Mouse (Mus musculus): ENCODE data around the gene Miga2. TPM values are rescaled to one million over a fixed set of nuclear protein-coding genes. Genes with fewer than 3 reads are reported as not detected.

Miga2 gene
- polyA plus RNA-seq (2016; fragmentation: Nextera tagmentation; extraction: Ambion mirVana): 12.7 and 13.6 TPM in 2 replicates

- WGBS (ENCODE audit: insufficient replicate concordance): under 1% methylated on average over 54 of the region's 54 CpGs
- peak within 1 kb of the TSS; percentile 75 for H3K27ac ChIP-seq
- peak; percentile 97 for ATAC-seq
These were observed at the start of gene Miga2 for GRCm38 (mm10) chr2:30363773-30364650. Miga2 (plus strand) TSS chr2:30364233.

GRCm38 (mm10) chr2:30316136-30316535 lies 47.9 kb upstream of the Miga2 start:
- Histone ChIP-seq H3K27me3 (replicated peaks) (no peaks in the 10 kb centered on the region), H3K36me3 (peaks cover 97% of the 10 kb centered on the region), H3K9ac (no peak overlapping the region), H3K27ac (no peak overlapping the region), H3K9me3 (replicated peaks) (no peaks in the 10 kb centered on the region), H3K4me2 (no peak overlapping the region), H3K4me1 (no peaks in the 10 kb centered on the region), H3K4me3 (no peak overlapping the region)
- no peak for ATAC-seq
- WGBS (ENCODE audit: insufficient replicate concordance): 89% methylated on average over 4 of the region's 4 CpGs

More at GRCm38 (mm10) chr2:30363773-30364650, at the start of gene Miga2:
- H3K4me2 ChIP-seq: peak within 1 kb of the TSS; percentile 94
- H3K4me1 ChIP-seq: peaks cover 35% of the 10 kb centered on the region
- H3K27me3 ChIP-seq (replicated peaks): no peaks in the 10 kb centered on the region
- H3K9ac ChIP-seq: peak within 1 kb of the TSS; percentile 91
- peak within 1 kb of the TSS; percentile 92 for H3K4me3 ChIP-seq
- peaks cover 30% of the 10 kb centered on the region for H3K36me3 ChIP-seq
- H3K9me3 ChIP-seq (replicated peaks): 0 out of 2 replicates have a peak, but pooled peaks cover 4% of the 10 kb centered on the region

GRCm38 (mm10) chr2:30316955-30317354 lies 47.1 kb upstream of the Miga2 start:
- peaks cover 98% of the 10 kb centered on the region for H3K36me3 ChIP-seq
- H3K27ac ChIP-seq: no peak overlapping the region
- no peaks in the 10 kb centered on the region for H3K9me3 ChIP-seq (replicated peaks)
- no peaks in the 10 kb centered on the region for H3K4me1 ChIP-seq
- 89% methylated on average over 5 of the region's 5 CpGs for WGBS (ENCODE audit: insufficient replicate concordance)
- no peak overlapping the region for H3K4me2 ChIP-seq
- H3K27me3 ChIP-seq (replicated peaks): no peaks in the 10 kb centered on the region
- H3K9ac ChIP-seq: no peak overlapping the region
- no peak overlapping the region for H3K4me3 ChIP-seq
- no peak for ATAC-seq

GRCm38 (mm10) chr2:30319260-30319659 lies 44.8 kb upstream of the Miga2 start:
- Histone ChIP-seq H3K27me3 (replicated peaks) (no peaks in the 10 kb centered on the region), H3K9me3 (replicated peaks) (no peaks in the 10 kb centered on the region), H3K4me2 (no peak overlapping the region), H3K9ac (no peak overlapping the region), H3K4me1 (no peaks in the 10 kb centered on the region), H3K27ac (peak overlapping the region; percentile 70), H3K4me3 (no peak overlapping the region), H3K36me3 (peaks cover 98% of the 10 kb centered on the region)
- peak; percentile 55; the same call in 1 of the 2 replicates for ATAC-seq
- 77% methylated on average over 4 of the region's 4 CpGs for WGBS (ENCODE audit: insufficient replicate concordance)

GRCm38 (mm10) chr2:30323111-30323510 lies 40.9 kb upstream of the Miga2 start:
- Histone ChIP-seq H3K4me2 (no peak overlapping the region), H3K27ac (no peak overlapping the region), H3K27me3 (replicated peaks) (no peaks in the 10 kb centered on the region), H3K9ac (no peak overlapping the region), H3K9me3 (replicated peaks) (no peaks in the 10 kb centered on the region), H3K4me1 (no peaks in the 10 kb centered on the region), H3K36me3 (peaks cover 98% of the 10 kb centered on the region), H3K4me3 (no peak overlapping the region)
- no peak for ATAC-seq
- WGBS (ENCODE audit: insufficient replicate concordance): 83% methylated on average over 7 of the region's 7 CpGs

- H3K4me1 ChIP-seq: no peaks in the 10 kb centered on the region
- peaks cover 98% of the 10 kb centered on the region for H3K36me3 ChIP-seq
- H3K9me3 ChIP-seq (replicated peaks): no peaks in the 10 kb centered on the region
- H3K4me2 ChIP-seq: no peak overlapping the region
- ATAC-seq: no peak
- 89% methylated on average over 5 of the region's 5 CpGs for whole genome bisulfite sequencing (ENCODE audit: insufficient replicate concordance)
- H3K9ac ChIP-seq: no peak overlapping the region
- no peak overlapping the region for H3K27ac ChIP-seq
- H3K27me3 ChIP-seq (replicated peaks): no peaks in the 10 kb centered on the region
- no peak overlapping the region for H3K4me3 ChIP-seq
These were observed 38.7 kb upstream of the Miga2 start for GRCm38 (mm10) chr2:30325296-30325695.

GRCm38 (mm10) chr2:30327276-30327675 lies 36.8 kb upstream of the Miga2 start:
- peaks cover 98% of the 10 kb centered on the region for H3K36me3 ChIP-seq
- H3K27me3 ChIP-seq (replicated peaks): no peaks in the 10 kb centered on the region
- H3K27ac ChIP-seq: no peak overlapping the region
- WGBS (ENCODE audit: insufficient replicate concordance): 87% methylated on average over 7 of the region's 7 CpGs
- no peak overlapping the region for H3K4me3 ChIP-seq
- H3K9me3 ChIP-seq (replicated peaks): no peaks in the 10 kb centered on the region
- H3K9ac ChIP-seq: no peak overlapping the region
- no peak for ATAC-seq
- H3K4me2 ChIP-seq: no peak overlapping the region
- H3K4me1 ChIP-seq: no peaks in the 10 kb centered on the region

GRCm38 (mm10) chr2:30328791-30329190 lies 35.2 kb upstream of the Miga2 start:
- no peaks in the 10 kb centered on the region for H3K9me3 ChIP-seq (replicated peaks)

GRCm38 (mm10) chr2:30335324-30335723 lies 28.7 kb upstream of the Miga2 start:
- no peak for ATAC-seq
- Histone ChIP-seq H3K27ac (no peak overlapping the region), H3K27me3 (replicated peaks) (no peaks in the 10 kb centered on the region), H3K4me1 (no peaks in the 10 kb centered on the region), H3K4me2 (no peak overlapping the region), H3K36me3 (peaks cover 100% of the 10 kb centered on the region), H3K9me3 (replicated peaks) (no peaks in the 10 kb centered on the region), H3K4me3 (no peak overlapping the region), H3K9ac (no peak overlapping the region)
- WGBS (ENCODE audit: insufficient replicate concordance): 96% methylated on average over 2 of the region's 2 CpGs

More at GRCm38 (mm10) chr2:30328791-30329190, 35.2 kb upstream of the Miga2 start:
- H3K4me1 ChIP-seq: no peaks in the 10 kb centered on the region
- peaks cover 98% of the 10 kb centered on the region for H3K36me3 ChIP-seq
- no peak for ATAC-seq
- H3K27me3 ChIP-seq (replicated peaks): no peaks in the 10 kb centered on the region
- WGBS (ENCODE audit: insufficient replicate concordance): 76% methylated on average over 3 of the region's 3 CpGs
- no peak overlapping the region for H3K4me2 ChIP-seq
- no peak overlapping the region for H3K4me3 ChIP-seq
- H3K9ac ChIP-seq: no peak overlapping the region
- H3K27ac ChIP-seq: no peak overlapping the region

- H3K27ac ChIP-seq: no peak overlapping the region
- H3K27me3 ChIP-seq (replicated peaks): no peaks in the 10 kb centered on the region
- H3K9me3 ChIP-seq (replicated peaks): no peaks in the 10 kb centered on the region
- no peak overlapping the region for H3K9ac ChIP-seq
- H3K4me3 ChIP-seq: no peak overlapping the region
- no peaks in the 10 kb centered on the region for H3K4me1 ChIP-seq
- no peak overlapping the region for H3K4me2 ChIP-seq
- 0 out of 2 replicates have a peak, but pooled peaks have one; percentile 21 for ATAC-seq
- H3K36me3 ChIP-seq: peaks cover 100% of the 10 kb centered on the region
- WGBS (ENCODE audit: insufficient replicate concordance): 82% methylated on average over 16 of the region's 16 CpGs
These were observed 27.7 kb upstream of the Miga2 start for GRCm38 (mm10) chr2:30336174-30336915.

- H3K9ac ChIP-seq: no peak overlapping the region
- peaks cover 100% of the 10 kb centered on the region for H3K36me3 ChIP-seq
- WGBS (ENCODE audit: insufficient replicate concordance): 83% methylated on average over 12 of the region's 12 CpGs
- no peaks in the 10 kb centered on the region for H3K4me1 ChIP-seq
- no peak overlapping the region for H3K27ac ChIP-seq
- H3K4me3 ChIP-seq: no peak overlapping the region
- H3K4me2 ChIP-seq: no peak overlapping the region
- H3K9me3 ChIP-seq (replicated peaks): no peaks in the 10 kb centered on the region
- no peaks in the 10 kb centered on the region for H3K27me3 ChIP-seq (replicated peaks)
- ATAC-seq: no peak
These were observed 26.9 kb upstream of the Miga2 start for GRCm38 (mm10) chr2:30337179-30337578.

GRCm38 (mm10) chr2:30342061-30342460 lies 22.0 kb upstream of the Miga2 start:
- no peaks in the 10 kb centered on the region for H3K4me1 ChIP-seq
- H3K4me2 ChIP-seq: no peak overlapping the region
- no peak overlapping the region for H3K9ac ChIP-seq
- no peaks in the 10 kb centered on the region for H3K27me3 ChIP-seq (replicated peaks)
- ATAC-seq: no peak
- no peak overlapping the region for H3K27ac ChIP-seq
- H3K9me3 ChIP-seq (replicated peaks): no peaks in the 10 kb centered on the region
- H3K4me3 ChIP-seq: no peak overlapping the region
- H3K36me3 ChIP-seq: peaks cover 100% of the 10 kb centered on the region
- 92% methylated on average over 3 of the region's 3 CpGs for WGBS (ENCODE audit: insufficient replicate concordance)
